Mouse (Mus musculus) embryonic stem cell, embryonic (primary cell): Measurements from ENCODE around the gene Gatb.

Experiments
- CTCF ChIA-PET, 4 experiments: fragments of 300-600 bp in 2 of 4; fragments of 350-600 bp in 2 of 4; sonication (Branson Sonifier 250); formaldehyde crosslinking; loops; one replicate each; lab custom pipeline; 2022; ENCODE audit warnings: inconsistent platforms in 2 of 4; lab: Charles Lee
- POLR2A ChIA-PET, 4 experiments: fragments of 300-600 bp in 2 of 4; fragments of 350-600 bp in 2 of 4; sonication (Branson Sonifier 250); formaldehyde crosslinking; loops; one replicate each; lab custom pipeline; 2022; ENCODE audit warnings: antibody characterized with exemption in 4 of 4, inconsistent platforms in 1 of 4; lab: Charles Lee

Gatb gene

DNA sequence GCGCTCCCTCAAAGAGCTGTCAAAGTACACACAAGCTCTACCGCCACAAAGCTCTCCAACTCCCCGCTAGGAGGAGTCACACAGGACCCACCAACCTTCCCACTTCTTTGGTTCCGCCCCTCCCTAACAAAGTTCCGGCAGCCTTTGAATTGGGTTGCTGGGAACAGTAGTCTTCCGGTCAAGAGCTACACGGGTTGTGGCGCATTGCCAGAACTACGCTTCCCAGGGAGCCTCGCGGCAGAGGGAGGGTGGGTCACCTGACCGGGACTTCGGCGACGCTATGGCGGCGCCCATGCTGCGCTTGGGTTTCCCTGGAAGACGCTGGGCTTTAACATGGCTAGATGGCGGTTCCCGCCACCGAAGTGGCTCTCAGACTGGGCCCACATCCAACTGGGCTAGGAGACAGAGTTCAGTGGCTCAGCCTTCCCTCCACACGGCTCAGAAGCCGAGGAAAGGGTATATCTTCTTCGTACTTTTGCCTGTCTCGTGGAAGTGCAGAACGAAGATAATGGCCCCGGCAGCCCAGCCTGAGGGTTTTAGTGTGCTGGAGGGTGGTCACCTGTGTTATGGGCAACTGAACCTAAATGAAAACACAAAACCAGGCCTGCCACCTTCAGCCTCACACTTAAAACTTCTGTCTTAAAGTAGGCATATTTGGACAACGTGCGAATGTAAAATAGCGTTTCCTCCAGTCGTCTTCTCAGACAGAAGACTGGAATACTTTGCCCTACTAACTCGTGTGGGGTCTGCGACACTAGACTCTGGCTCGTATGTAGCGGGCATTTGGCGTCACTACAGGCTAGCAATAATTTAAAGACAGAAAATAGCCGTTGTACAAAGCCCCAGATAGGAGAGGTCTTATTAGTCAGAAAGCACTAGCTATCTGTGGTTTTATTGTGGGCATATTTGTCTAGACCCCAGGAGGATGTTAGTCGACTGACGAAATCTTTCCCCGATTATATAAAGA, at the start of gene Gatb:
Gene Gatb (plus strand): TSS at position 256 of the 967 bp plus-strand sequence.
- ChIA-PET CTCF (interaction anchor here (0.5 to 2.0 kb wide), 23 partner anchors 9 to 1312 kb away, joined by 3 to 7 read pairs (median 3); no protein-coding TSS in a partner anchor), POLR2A (interaction anchor here (0.5 to 3.7 kb wide), 75 partner anchors 8 to 1594 kb away, joined by 3 to 18 read pairs (median 4); partner anchors contain the start of genes Rps3a1 (in 2 of the 4), Glt28d2 (in 1 of the 4), Gm37240 (in 1 of the 4) and Prss48 (in 1 of the 4))

DNA sequence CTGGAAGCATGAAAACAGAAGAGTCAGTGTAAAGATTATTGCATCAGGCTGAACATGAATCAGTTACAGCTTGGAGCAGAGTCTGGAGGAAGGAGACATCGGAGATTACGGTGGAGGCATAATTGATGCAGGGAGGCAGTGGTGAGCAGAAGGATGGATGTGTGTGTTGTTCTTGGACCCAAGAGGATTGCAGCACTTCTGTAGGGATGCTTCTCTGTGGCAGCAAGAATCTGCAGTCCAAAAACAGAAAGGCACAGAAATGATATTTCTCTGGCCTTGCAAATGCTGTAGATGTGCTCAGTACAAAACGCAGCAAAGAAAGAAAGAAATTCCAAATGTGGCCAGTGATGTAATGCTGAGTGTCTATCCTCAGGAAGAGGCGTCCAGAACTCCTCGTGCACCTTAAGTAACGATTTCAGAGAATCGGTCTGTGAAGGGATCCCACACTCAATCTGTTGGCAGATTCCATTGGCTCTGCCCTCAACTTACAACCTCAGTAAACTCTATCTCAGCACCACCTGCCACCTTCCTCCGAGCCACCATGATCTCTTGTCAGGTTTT, 43.2 kb upstream of the Gatb start:
- ChIA-PET CTCF (no interaction called here), POLR2A (no interaction called here)

DNA sequence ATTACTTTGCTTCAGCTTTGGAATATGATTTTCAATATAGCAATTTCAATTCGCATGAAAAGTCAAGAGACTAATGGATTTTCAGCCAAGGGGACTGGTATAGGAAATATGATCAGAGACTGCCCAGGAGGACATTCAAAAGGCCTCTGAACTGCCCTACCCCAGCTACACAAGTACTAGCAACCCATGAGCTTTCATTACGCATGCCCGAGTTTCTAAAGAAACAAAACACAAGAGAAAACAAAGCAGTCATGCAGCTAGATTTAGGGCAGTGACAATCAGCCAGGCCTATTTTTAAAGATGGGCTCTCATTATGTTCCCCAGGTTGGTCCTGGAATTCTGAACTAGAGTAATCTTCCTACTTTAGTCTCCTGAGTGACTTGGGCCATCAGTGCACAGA, 41.5 kb upstream of the Gatb start:
- POLR2A ChIA-PET, result interaction anchor here in 1 of 4 experiments (0.6 to 1.2 kb wide), 2 partner anchors 15 to 610 kb away, joined by 3 to 6 read pairs; partner anchors contain the start of gene Rps3a1
- CTCF ChIA-PET, result interaction anchor here in 1 of 4 experiments (0.7 kb wide), 1 partner anchor 11 kb away, joined by 3 read pairs; no protein-coding TSS in a partner anchor

- POLR2A ChIA-PET, result no interaction called here
- CTCF ChIA-PET, result interaction anchor here in 1 of 4 experiments (0.6 kb wide), 1 partner anchor 12 kb away, joined by 5 read pairs; no protein-coding TSS in a partner anchor
Measured at GRCm38 (mm10) chr3:85535042-85535441, 38.9 kb upstream of the Gatb start.

DNA sequence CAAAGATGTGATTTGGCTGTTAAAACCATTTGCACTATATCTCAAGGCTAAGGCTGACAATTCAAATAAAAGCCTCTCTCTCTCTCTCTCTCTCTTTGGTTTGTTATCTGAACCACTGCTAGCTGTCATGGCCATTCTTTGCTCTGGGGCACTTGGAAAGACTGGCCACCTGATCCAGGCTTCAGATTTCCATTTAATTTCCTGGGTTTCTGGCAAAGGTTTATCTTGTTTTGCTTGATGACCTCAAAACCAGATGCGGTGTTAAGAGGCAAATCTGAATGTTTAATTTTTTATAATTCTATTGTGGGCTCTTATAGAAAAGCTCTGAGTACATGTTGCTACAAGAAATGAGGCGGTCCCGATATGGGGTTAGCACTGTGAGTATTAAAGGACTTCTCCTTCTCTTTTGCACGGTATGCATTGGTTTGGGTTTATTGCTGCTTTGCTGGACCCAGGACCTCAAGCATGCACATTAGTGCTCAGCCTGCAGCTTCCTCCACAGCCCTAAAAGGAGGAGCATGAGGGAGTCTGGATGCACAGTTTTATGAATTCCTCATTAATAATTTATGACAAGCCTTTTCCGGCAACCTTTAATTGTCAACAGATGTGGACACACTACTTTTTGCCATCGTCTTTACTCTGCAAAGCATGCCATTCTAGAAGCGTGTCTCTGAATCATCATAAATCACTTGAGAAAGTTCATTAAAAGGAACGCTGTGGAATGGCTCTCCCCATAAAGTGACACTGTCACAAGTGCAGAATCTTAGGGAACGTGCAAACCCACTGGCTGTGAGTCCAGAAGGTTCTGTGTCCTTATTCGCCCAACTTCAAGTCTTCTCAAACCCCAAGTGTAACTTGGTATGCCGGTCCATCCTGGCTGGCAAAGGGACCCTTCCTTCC, 38.0 kb upstream of the Gatb start:
- CTCF ChIA-PET, result no interaction called here
- POLR2A ChIA-PET, result no interaction called here

DNA sequence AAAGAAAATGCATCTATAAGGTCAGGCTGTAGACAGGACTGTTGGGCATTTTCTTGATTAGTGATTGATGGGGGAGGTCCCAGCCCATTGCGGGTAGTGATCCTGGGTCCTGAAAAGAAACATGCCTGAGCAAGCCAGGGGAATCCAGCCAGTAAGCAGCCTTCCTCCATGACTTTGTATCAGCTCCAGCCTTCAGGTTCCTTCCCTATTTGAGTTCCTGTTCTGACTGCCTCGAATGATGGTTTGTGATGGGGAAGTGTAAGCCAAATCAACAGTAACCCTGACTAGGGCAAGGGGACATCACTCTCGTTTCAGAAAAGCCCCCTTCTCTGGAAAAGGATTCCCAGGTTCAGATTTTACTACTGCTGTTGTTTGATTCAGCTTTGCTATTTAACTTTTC, 31.2 kb upstream of the Gatb start:
- ChIA-PET POLR2A (no interaction called here), CTCF (interaction anchor here in 2 of 4 experiments (0.8 kb wide), 2 partner anchors 263 to 267 kb away, joined by 4 to 7 read pairs; no protein-coding TSS in a partner anchor)

DNA sequence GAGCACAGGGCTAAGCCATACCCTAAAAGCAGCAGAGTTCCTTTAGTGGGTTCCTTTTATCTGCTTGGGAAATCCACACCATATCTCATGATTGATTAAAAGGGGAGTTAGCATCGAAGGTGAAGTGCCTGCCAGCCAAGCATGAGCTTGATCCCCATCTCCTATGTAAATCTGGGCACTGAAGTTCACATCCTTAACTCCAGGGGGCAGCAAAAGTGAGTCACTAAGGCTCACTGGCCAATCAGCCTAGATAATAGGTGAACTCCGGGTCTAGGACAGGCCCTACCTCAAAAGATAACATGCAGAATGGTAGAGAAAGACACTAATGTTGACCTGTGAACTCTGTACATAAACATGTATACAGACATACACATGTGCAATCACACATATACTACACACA, 30.3 kb upstream of the Gatb start:
- CTCF ChIA-PET, result interaction anchor here in 3 of 4 experiments (0.6 to 1.4 kb wide), 8 partner anchors 11 to 1253 kb away, joined by 3 to 7 read pairs (median 3); no protein-coding TSS in a partner anchor
- POLR2A ChIA-PET, result interaction anchor here in 2 of 4 experiments (0.5 to 1.9 kb wide), 3 partner anchors 30 to 626 kb away, joined by 3 to 4 read pairs (median 3); partner anchors contain the start of gene Gatb (in 1 of the 2)

- POLR2A ChIA-PET, result interaction anchor here in 1 of 4 experiments (0.5 kb wide), 1 partner anchor 23 kb away, joined by 3 read pairs; no protein-coding TSS in a partner anchor
- CTCF ChIA-PET, result no interaction called here
Measured at GRCm38 (mm10) chr3:85550312-85550711, 23.6 kb upstream of the Gatb start.

DNA sequence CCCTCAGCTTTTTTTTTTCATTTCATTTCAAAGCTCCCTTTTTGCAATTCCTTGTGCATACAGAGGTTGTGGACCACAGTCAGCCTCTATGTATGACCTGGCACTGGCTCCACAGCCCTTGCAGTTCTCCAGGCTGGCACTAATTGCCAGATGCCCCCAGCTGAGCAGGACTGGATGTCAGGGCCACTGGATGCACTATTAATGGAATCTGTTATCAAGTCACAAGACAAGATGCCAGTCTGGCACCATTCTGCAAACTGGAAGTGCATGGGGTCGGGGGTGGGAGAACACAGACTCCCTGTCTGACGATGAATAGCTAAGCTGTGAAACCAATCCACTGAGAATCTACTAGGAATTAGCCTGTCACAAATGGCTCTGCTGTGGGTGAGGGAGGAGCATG, 22.6 kb upstream of the Gatb start:
- CTCF ChIA-PET, result interaction anchor here in 2 of 4 experiments (0.7 to 1.4 kb wide), 2 partner anchors 373 to 382 kb away, joined by 3 read pairs; no protein-coding TSS in a partner anchor
- POLR2A ChIA-PET, result interaction anchor here in 1 of 4 experiments (0.6 kb wide), 1 partner anchor 38 kb away, joined by 8 read pairs; no protein-coding TSS in a partner anchor

- POLR2A ChIA-PET, result interaction anchor here in 1 of 4 experiments (1.8 kb wide), 1 partner anchor 20 kb away, joined by 6 read pairs; the partner anchor contains the start of gene Gatb
- CTCF ChIA-PET, result interaction anchor here in 1 of 4 experiments (1.1 to 1.2 kb wide), 2 partner anchors 10 to 20 kb away, joined by 3 read pairs; partner anchors contain the start of gene Gatb
Measured at GRCm38 (mm10) chr3:85553731-85554277, 20.1 kb upstream of the Gatb start.

- CTCF ChIA-PET, result interaction anchor here in 3 of 4 experiments (0.6 to 1.2 kb wide), 3 partner anchors 9 to 1934 kb away, joined by 3 to 4 read pairs (median 4); partner anchors contain the start of gene Gatb (in 1 of the 3)
- POLR2A ChIA-PET, result interaction anchor here in 3 of 4 experiments (0.8 to 4.2 kb wide), 4 partner anchors 9 to 293 kb away, joined by 3 to 18 read pairs (median 8); partner anchors contain the start of gene Gatb (in 3 of the 3)
Measured at GRCm38 (mm10) chr3:85564603-85565002, 9.3 kb upstream of the Gatb start.

- CTCF ChIA-PET, result no interaction called here
- POLR2A ChIA-PET, result interaction anchor here in 2 of 4 experiments (0.9 to 1.5 kb wide), 3 partner anchors 87 to 643 kb away, joined by 3 read pairs; no protein-coding TSS in a partner anchor
Measured at GRCm38 (mm10) chr3:85571276-85571675, 2.6 kb upstream of the Gatb start.

DNA sequence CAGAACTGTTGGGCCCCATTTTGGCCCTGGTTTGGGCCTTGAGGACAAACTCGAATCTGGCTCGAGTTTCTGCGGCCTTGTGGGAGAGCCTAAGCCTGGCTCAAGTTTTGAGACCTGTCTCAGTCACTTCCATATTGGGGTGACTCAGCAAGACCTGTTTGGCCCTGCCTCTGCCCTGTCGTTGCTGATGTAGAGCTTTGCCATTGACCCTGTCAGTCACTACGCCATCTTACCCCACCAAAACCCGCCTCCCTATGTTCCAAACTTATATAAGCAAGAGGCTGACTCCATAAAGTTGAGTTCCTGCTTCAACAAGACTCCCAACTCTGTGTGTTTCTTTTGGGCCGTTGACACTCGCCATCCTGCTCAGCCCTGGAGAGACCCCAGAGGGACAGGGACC, 1.4 kb upstream of the Gatb start:
- POLR2A ChIA-PET, result interaction anchor here in 1 of 4 experiments (1.5 to 1.8 kb wide), 2 partner anchors 11 to 644 kb away, joined by 3 to 10 read pairs; no protein-coding TSS in a partner anchor
- CTCF ChIA-PET, result interaction anchor here in 2 of 4 experiments (1.4 to 2.0 kb wide), 2 partner anchors 298 to 345 kb away, joined by 3 to 7 read pairs; no protein-coding TSS in a partner anchor

DNA sequence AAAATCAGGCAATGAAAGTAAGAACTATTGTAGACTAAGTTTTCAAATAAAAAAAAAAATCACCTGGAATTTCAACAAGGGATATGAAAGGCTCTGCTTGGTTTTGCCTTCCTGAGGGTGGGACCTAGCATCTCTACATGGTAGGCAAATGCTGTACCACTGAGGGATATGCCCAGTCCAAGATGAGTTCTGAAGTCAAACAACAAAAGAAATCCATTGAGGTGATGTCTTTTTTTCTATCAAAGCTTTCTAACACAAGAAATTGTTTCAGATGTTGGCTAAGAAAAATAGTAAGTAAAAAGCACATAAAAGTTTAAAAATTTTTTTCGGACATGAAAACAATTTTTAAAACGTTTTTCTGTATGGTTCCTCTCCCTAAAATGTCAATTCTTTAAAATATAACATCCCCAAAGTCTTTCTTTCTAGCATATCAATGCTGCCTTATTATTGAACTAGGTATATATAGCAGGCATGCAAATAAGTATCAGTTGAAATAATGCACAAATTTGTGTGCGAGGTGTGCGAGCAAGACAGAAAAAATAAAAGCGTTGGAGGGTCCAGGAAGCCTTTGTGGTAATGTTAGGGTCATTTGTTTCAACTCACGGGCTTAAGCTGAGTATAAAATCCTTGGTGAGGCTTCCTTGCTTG, 579 bp upstream of the Gatb start:
- POLR2A ChIA-PET, result interaction anchor here (0.7 to 3.7 kb wide), 67 partner anchors 7 to 1593 kb away, joined by 3 to 18 read pairs (median 4); partner anchors contain the start of genes Rps3a1 (in 2 of the 4), Glt28d2 (in 1 of the 4), Gm37240 (in 1 of the 4) and Prss48 (in 1 of the 4)
- CTCF ChIA-PET, result interaction anchor here (0.8 to 2.0 kb wide), 19 partner anchors 9 to 652 kb away, joined by 3 to 7 read pairs (median 3); no protein-coding TSS in a partner anchor

DNA sequence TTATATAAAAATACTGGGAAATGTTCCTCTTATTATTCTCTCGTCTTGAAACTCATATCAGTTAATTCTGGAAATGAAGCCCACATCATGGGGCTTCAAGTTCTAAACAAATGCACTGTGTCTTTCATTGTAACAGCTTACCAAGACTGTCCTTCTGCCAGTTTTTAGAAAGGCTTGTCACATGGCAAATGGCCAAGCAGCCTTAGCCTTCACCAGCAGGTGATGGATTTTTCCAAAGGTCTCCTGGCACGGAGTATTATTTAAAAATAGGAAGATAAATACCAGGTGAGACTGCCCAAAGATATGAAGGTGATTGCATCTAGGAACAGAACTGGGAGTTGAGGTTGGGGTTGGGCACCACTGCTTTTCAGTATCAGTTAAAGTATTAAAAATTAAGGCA, 8.8 kb downstream of the Gatb start:
- ChIA-PET POLR2A (interaction anchor here in 3 of 4 experiments (0.6 to 3.0 kb wide), 4 partner anchors 8 to 81 kb away, joined by 5 to 13 read pairs (median 8); partner anchors contain the start of gene Gatb (in 2 of the 3)), CTCF (interaction anchor here in 1 of 4 experiments (1.2 kb wide), 1 partner anchor 9 kb away, joined by 3 read pairs; the partner anchor contains the start of gene Gatb)

DNA sequence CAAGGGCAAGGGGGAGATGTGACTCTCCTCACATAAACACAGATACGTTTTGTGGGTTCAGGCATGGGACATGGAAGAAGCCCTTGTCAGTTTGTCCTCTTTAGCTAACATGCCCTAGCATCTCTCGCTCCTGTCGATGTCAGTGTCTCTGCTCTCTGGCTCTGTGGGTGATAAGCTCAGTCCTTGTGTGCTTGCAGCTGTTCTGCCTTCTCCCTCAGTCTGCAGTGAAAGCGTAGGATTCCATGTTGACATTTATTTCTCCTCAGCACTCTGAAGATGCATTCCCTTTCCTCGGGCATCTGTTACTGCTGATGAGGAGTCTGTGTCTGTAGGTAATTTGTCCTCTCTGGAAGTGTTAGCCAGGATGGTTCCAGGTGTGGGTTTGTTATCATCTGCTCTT, 9.3 kb downstream of the Gatb start:
- POLR2A ChIA-PET, result interaction anchor here in 3 of 4 experiments (0.6 to 3.0 kb wide), 4 partner anchors 8 to 81 kb away, joined by 5 to 13 read pairs (median 8); partner anchors contain the start of gene Gatb (in 2 of the 3)
- CTCF ChIA-PET, result interaction anchor here in 1 of 4 experiments (1.2 kb wide), 1 partner anchor 9 kb away, joined by 3 read pairs; the partner anchor contains the start of gene Gatb
